In the genomic region with DNA sequence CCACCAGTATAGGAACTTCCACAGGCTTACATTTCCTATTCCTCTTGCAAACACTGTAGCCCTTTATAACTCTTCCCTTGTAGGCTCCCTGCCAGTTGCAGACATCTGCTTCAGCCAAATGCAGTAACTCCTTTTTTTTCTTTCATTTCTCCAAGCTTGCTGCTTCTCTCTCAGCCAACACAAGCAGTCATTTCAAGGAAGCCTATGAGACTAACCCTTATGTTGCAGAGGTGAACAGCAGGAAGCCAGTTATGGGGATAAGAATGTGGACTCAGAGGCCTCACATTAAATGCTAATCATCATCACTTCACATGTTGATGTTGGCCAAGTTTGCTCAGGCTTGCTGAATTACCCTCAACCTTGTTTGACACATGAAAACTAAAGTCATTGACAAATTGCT, we compare ENCODE assay signal across 9 mouse cellular contexts.
DNase-seq lines count a peak whose midpoint lies in the region; TF ChIP-seq lines count a peak whose summit lies in the region.
"Had no signal": no experiment of that assay in that cellular context is flagged by ENCODE, and none has a peak within 500 bp of the region (broad histone marks: within the 10 kb centered on the region; RNA-seq: fewer than 3 reads in every experiment).

No protein-coding gene starts in this region.

- peak; percentile 0 for DNase-seq in kidney, adult 2 months
- DNase-seq in kidney, adult 11 months, result no peak
- peak; percentile 2 for DNase-seq in urinary bladder, postnatal 14 days (ENCODE audit: low spot score)
- no peak for DNase-seq in urinary bladder, postnatal 36 days (ENCODE audit: low spot score in 2 of 2)
- DNase-seq in left cerebral cortex, postnatal 14 days (ENCODE audit: low spot score in 2 of 2), result peak; percentile 28 to 41
- no peak for DNase-seq in spleen, adult 12 weeks (ENCODE audit: low spot score)
- DNase-seq in thymus, postnatal 25 days, result no peak
- DNase-seq: thymus, postnatal 14 days had no signal

- no peak for TF ChIP-seq CTCF in kidney, adult 2 months (conservative IDR thresholded peaks at IDR 0.05; ENCODE audit: insufficient read depth, insufficient read length, low read depth, low read length)

- H3K4me3 ChIP-seq in kidney, adult 2 months (ENCODE audit: insufficient read depth, low read depth, low read length), result no peak overlapping the region
- H3K4me3 ChIP-seq: embryonic facial prominence, embryonic 15.5 days had no signal

- H3K36me3 ChIP-seq in kidney, adult 2 months (ENCODE audit: control insufficient read depth, insufficient read depth, low read length), result no peaks in the 10 kb centered on the region
- H3K36me3 ChIP-seq: embryonic facial prominence, embryonic 15.5 days had no signal

- TF ChIP-seq POLR2A in kidney, adult 2 months (IDR thresholded peaks at IDR 0.05; ENCODE audit: low read depth, low read length), result no peak

- H3K27me3 ChIP-seq in kidney, adult 2 months (replicated peaks; ENCODE audit: control insufficient read depth, insufficient read depth, low read length), result no peaks in the 10 kb centered on the region
- H3K27me3 ChIP-seq: embryonic facial prominence, embryonic 15.5 days had no signal

- intact Hi-C loops in left cerebral cortex, postnatal 14 days (cut with DNase I), result no loop called here

- H3K27ac ChIP-seq in kidney, adult 2 months (ENCODE audit: insufficient read depth, low read depth, low read length), result no peak overlapping the region
- H3K27ac ChIP-seq: embryonic facial prominence, embryonic 15.5 days had no signal

- no peaks in the 10 kb centered on the region for H3K4me1 ChIP-seq in kidney, adult 2 months (ENCODE audit: control insufficient read depth, insufficient read depth, low read length)
- H3K4me1 ChIP-seq: embryonic facial prominence, embryonic 15.5 days had no signal

Comparison
In these comparisons a context has a peak if more than half of its experiments do, and no peak if none do; other contexts are left out.
1. DNase-seq: peak in kidney, adult 2 months (single experiment), urinary bladder, postnatal 14 days (single experiment) and left cerebral cortex, postnatal 14 days (2 of 2); none in kidney, adult 11 months (single experiment), urinary bladder, postnatal 36 days (0 of 2), spleen, adult 12 weeks (single experiment) and thymus, postnatal 25 days (single experiment).